ENCODE assay signal across 19 mouse cellular contexts in the genomic region with DNA sequence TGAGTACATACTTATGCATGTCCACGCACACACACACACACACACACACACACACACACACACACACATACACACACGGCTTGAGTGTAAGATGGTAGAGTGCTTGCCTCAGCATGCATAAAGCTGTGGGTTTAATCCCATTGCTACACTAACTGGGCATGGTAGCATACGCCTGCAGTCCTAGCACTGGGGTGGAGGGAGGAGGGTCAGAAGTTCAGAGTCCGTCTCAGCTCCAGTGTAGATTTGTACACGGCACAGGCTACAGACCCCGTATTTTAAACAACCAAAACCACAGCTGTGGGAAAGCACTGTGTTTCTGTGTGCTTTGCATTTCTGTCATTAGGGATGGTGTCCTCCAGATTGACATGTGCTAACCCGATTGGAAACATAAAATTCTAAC. TPM values are rescaled to one million over a fixed set of nuclear protein-coding genes. Genes with fewer than 3 reads are reported as not detected.
DNase-seq lines count a peak whose midpoint lies in the region; ATAC-seq and TF ChIP-seq lines count a peak whose summit lies in the region.
"Had no signal": no experiment of that assay in that cellular context is flagged by ENCODE, and none has a peak within 500 bp of the region (broad histone marks: within the 10 kb centered on the region; RNA-seq: fewer than 3 reads in every experiment).

No protein-coding gene starts in this region.

- no peaks in the 10 kb centered on the region for H3K27me3 ChIP-seq in kidney, adult 2 months (replicated peaks; ENCODE audit: control insufficient read depth, insufficient read depth, low read length)
- H3K27me3 ChIP-seq in liver, embryonic 12.5 days (replicated peaks): no peaks in the 10 kb centered on the region
- H3K27me3 ChIP-seq in liver, embryonic 11.5 days (replicated peaks; ENCODE audit: control insufficient read depth, insufficient read depth, low read length): no peaks in the 10 kb centered on the region
- H3K27me3 ChIP-seq in liver, embryonic 15.5 days: no peaks in the 10 kb centered on the region
- H3K27me3 ChIP-seq: forebrain, embryonic 15.5 days; hindbrain, embryonic 15.5 days; limb, embryonic 15.5 days had no signal

- no peaks in the 10 kb centered on the region for H3K9me3 ChIP-seq in liver, embryonic 12.5 days (replicated peaks)
- no peaks in the 10 kb centered on the region for H3K9me3 ChIP-seq in liver, embryonic 11.5 days (ENCODE audit: control insufficient read depth, low read length)
- H3K9me3 ChIP-seq in liver, embryonic 15.5 days (replicated peaks): no peaks in the 10 kb centered on the region
- H3K9me3 ChIP-seq: forebrain, embryonic 15.5 days; heart, embryonic 10.5 days; hindbrain, embryonic 15.5 days; limb, embryonic 15.5 days had no signal

- H3K27ac ChIP-seq in kidney, adult 2 months (ENCODE audit: insufficient read depth, low read depth, low read length): no peak overlapping the region
- no peak overlapping the region for H3K27ac ChIP-seq in liver, embryonic 12.5 days
- no peak overlapping the region for H3K27ac ChIP-seq in liver, embryonic 11.5 days (ENCODE audit: low read depth, low read length)
- 0 out of 2 replicates have a peak overlapping the region, but pooled peaks have one; percentile 10 for H3K27ac ChIP-seq in liver, embryonic 15.5 days (replicated peaks)
- H3K27ac ChIP-seq: forebrain, embryonic 15.5 days; hindbrain, embryonic 15.5 days; limb, embryonic 15.5 days had no signal

- no peak for TF ChIP-seq POLR2A in kidney, adult 2 months (IDR thresholded peaks at IDR 0.05; ENCODE audit: low read depth, low read length)

- H3K4me2 ChIP-seq in liver, embryonic 12.5 days: no peak overlapping the region
- no peak overlapping the region for H3K4me2 ChIP-seq in liver, embryonic 11.5 days
- H3K4me2 ChIP-seq in liver, embryonic 15.5 days: no peak overlapping the region
- H3K4me2 ChIP-seq: forebrain, embryonic 15.5 days; hindbrain, embryonic 15.5 days; limb, embryonic 15.5 days had no signal

- WGBS in kidney, adult 2 months: 56% methylated on average over 7 of the region's 7 CpGs
- 74% methylated on average over 7 of the region's 7 CpGs for WGBS in liver, embryonic 12.5 days (ENCODE audit: insufficient replicate concordance)
- WGBS in liver, embryonic 11.5 days: 76% methylated on average over 7 of the region's 7 CpGs
- 62% methylated on average over 7 of the region's 7 CpGs for WGBS in liver, embryonic 15.5 days (ENCODE audit: insufficient replicate concordance)

- peaks cover 6% of the 10 kb centered on the region; the same call in 1 of the 2 replicates for H3K36me3 ChIP-seq in kidney, adult 2 months (ENCODE audit: control insufficient read depth, insufficient read depth, low read length)
- peaks cover 100% of the 10 kb centered on the region for H3K36me3 ChIP-seq in liver, embryonic 12.5 days
- H3K36me3 ChIP-seq in liver, embryonic 11.5 days (ENCODE audit: control insufficient read depth, insufficient read depth, low read length): peaks cover 55% of the 10 kb centered on the region
- peaks cover 95% of the 10 kb centered on the region for H3K36me3 ChIP-seq in liver, embryonic 15.5 days (replicated peaks)

- H3K9ac ChIP-seq in liver, embryonic 12.5 days: no peak overlapping the region
- H3K9ac ChIP-seq in liver, embryonic 11.5 days (ENCODE audit: low read depth, low read length): no peak overlapping the region
- no peak overlapping the region for H3K9ac ChIP-seq in liver, embryonic 15.5 days
- H3K9ac ChIP-seq: forebrain, embryonic 15.5 days; hindbrain, embryonic 15.5 days; limb, embryonic 15.5 days had no signal

- no peak overlapping the region for H3K4me3 ChIP-seq in kidney, adult 2 months (ENCODE audit: insufficient read depth, low read depth, low read length)
- no peak overlapping the region for H3K4me3 ChIP-seq in liver, embryonic 12.5 days
- no peak overlapping the region for H3K4me3 ChIP-seq in liver, embryonic 11.5 days (ENCODE audit: low read depth, low read length)
- no peak overlapping the region for H3K4me3 ChIP-seq in liver, embryonic 15.5 days (replicated peaks)
- H3K4me3 ChIP-seq: forebrain, embryonic 15.5 days; heart, embryonic 10.5 days; hindbrain, embryonic 15.5 days; limb, embryonic 15.5 days had no signal

- TF ChIP-seq CTCF in kidney, adult 2 months (conservative IDR thresholded peaks at IDR 0.05; ENCODE audit: insufficient read depth, insufficient read length, low read depth, low read length): no peak

- 0 out of 2 replicates have a peak, but pooled peaks have one; percentile 14 for ATAC-seq in liver, embryonic 12.5 days
- no peak for ATAC-seq in liver, embryonic 11.5 days (replicated peaks; ENCODE audit: low FRiP score)
- peak; percentile 42; the same call in 1 of the 2 replicates for ATAC-seq in liver, embryonic 15.5 days (ENCODE audit: insufficient read depth)
- ATAC-seq: forebrain, embryonic 15.5 days had no signal

- H3K4me1 ChIP-seq in kidney, adult 2 months (ENCODE audit: control insufficient read depth, insufficient read depth, low read length): peaks cover 18% of the 10 kb centered on the region
- H3K4me1 ChIP-seq in liver, embryonic 12.5 days: peaks cover 29% of the 10 kb centered on the region
- peaks cover 11% of the 10 kb centered on the region for H3K4me1 ChIP-seq in liver, embryonic 11.5 days (replicated peaks; ENCODE audit: control insufficient read depth, insufficient read depth, low read length)
- peaks cover 38% of the 10 kb centered on the region for H3K4me1 ChIP-seq in liver, embryonic 15.5 days (replicated peaks)

- peak; percentile 46 for DNase-seq in kidney, adult 2 months
- no peak for DNase-seq in kidney, adult 8-10 months
- no peak for DNase-seq in liver, embryonic 11.5 days (ENCODE audit: low spot score)
- DNase-seq in CD4-positive helper T cell, adult 2 months (ENCODE audit: low read depth, low spot score): peak; percentile 32
- DNase-seq in urinary bladder, postnatal 36 days (ENCODE audit: low spot score in 2 of 2): no peak
- DNase-seq in adrenal gland, postnatal 10 days: no peak
- DNase-seq: adrenal gland, adult 8-10 months; cerebellum, adult 8-10 months; cerebellum, postnatal 36 days; embryo, embryonic 11 days; left cerebral cortex, postnatal 4 days; lung, postnatal 4 days; midbrain, embryonic 14.5 days had no signal

RNA-seq across cellular contexts. Expression of a gene that starts 25.0 kb away (rescaled TPM):
- polyA plus RNA-seq in kidney, adult 2 months (2012; rRNA removed): 0.09 and 0.24 TPM in 2 replicates
- polyA plus RNA-seq in liver, embryonic 12.5 days (2016; fragmentation: Nextera tagmentation; extraction: Ambion mirVana): 0.19 and 0.39 TPM in 2 replicates
- 0.45 and 0.75 TPM in 2 replicates for polyA plus RNA-seq in liver, embryonic 11.5 days (2014; fragmentation: Nextera tagmentation; extraction: Ambion mirVana)
- polyA plus RNA-seq in liver, embryonic 15.5 days (2015; fragmentation: Nextera tagmentation; extraction: Ambion mirVana): 0.14 and 0.15 TPM in 2 replicates
- 1 to 10 TPM; 1.7 to 4.2 TPM for total RNA-seq in adrenal gland, postnatal 10 days (2021)

RNA-seq across cellular contexts. Expression of a gene that starts 57.7 kb away (rescaled TPM):
- 58.0 and 62.1 TPM in 2 replicates for polyA plus RNA-seq in kidney, adult 2 months (2012; rRNA removed)
- polyA plus RNA-seq in liver, embryonic 12.5 days (2016; fragmentation: Nextera tagmentation; extraction: Ambion mirVana): 106 and 108 TPM in 2 replicates
- 129 and 145 TPM in 2 replicates for polyA plus RNA-seq in liver, embryonic 11.5 days (2014; fragmentation: Nextera tagmentation; extraction: Ambion mirVana)
- polyA plus RNA-seq in liver, embryonic 15.5 days (2015; fragmentation: Nextera tagmentation; extraction: Ambion mirVana): 48.0 and 49.0 TPM in 2 replicates
- total RNA-seq in adrenal gland, postnatal 10 days (2021): 10 to 100 TPM; 88.4 to 96.8 TPM

Comparison
In these comparisons a context has a peak if more than half of its experiments do, and no peak if none do; other contexts are left out.
1. DNase-seq: peak in kidney, adult 2 months (single experiment) and CD4-positive helper T cell, adult 2 months (single experiment); none in kidney, adult 8-10 months (0 of 2), liver, embryonic 11.5 days (single experiment), urinary bladder, postnatal 36 days (0 of 2) and adrenal gland, postnatal 10 days (single experiment).